Mouse (Mus musculus) bone marrow macrophage, adult 2 months (primary cell): ENCODE measurements around the gene Ube2cbp.

ENCODE experiments used
- CTCF ChIP-seq: IDR thresholded peaks from 2 replicates; pipeline ENCODE4 v1.5.1; 2012; ENCODE audit warnings: low read depth, mild to moderate bottlenecking, low read length, moderate library complexity
- POLR2A ChIP-seq: IDR thresholded peaks from 2 replicates; pipeline ENCODE4 v1.6.1; 2012; ENCODE audit warnings: mild to moderate bottlenecking, low read depth, low read length, borderline replicate concordance

GRCm38 (mm10) chr9:86308616-86309015 lies 156.1 kb downstream of the Ube2cbp start:
- no peak for TF ChIP-seq CTCF
- TF ChIP-seq POLR2A, result no peak
